Mouse (Mus musculus) mouse embryonic stem cell (cell line): ENCODE results near the gene 0610010K14Rik.

Experiments used
- in situ Hi-C, 2 experiments: fragments of 300-500 bp; cut with MboI; formaldehyde crosslinking; loops; 1 replicate in 1 of 2; 3 replicates in 1 of 2; pipeline ENCODE4 v1.14.3; 2019 to 2020; ENCODE audit warnings: low sequenced_read_pairs in 2 of 2, low pct_unique_long_range_greater_than_20kb in 1 of 2, mixed read lengths in 1 of 2; ENCODE audit not compliant: unreplicated experiment in 1 of 2

0610010K14Rik gene

GRCm38 (mm10) chr11:70238591-70239440 lies 1.1 kb upstream of the 0610010K14Rik start:
- in situ Hi-C loops: no loop called here

GRCm38 (mm10) chr11:70236717-70237116 lies 997 bp downstream of the 0610010K14Rik start:
- in situ Hi-C loops: no loop called here

DNA sequence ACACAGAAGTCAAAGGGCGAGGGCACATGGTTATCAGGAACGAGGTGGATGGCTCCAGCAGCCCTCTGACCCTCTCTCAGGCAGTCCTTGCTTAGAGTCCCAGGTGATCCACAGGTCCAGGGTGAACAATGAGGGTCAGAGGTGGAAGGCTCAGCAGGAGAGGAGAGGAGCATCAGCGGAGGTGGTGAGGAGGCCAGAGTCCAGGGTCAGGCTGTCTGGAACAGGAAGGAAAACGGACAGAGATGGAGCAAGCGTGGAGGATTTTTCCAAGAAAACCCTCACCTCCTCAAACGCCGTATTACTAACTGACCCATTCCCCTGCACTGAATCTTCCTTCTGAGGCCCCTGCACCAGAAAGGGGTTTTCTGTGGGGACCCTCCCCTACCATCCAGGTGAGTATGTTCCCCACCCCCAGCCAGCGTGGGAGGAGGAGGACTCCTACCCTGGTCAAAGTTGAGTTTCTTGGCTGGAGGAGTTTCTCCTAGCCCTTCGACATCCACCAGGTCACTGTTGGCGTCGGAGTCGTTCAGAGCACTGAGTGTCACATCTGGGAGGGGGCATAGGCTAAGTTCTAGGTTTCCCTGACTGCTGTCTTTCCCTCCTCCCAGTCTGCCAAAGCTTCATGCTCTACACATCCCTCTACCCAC lies 2.3 kb downstream of the 0610010K14Rik start:
- in situ Hi-C loops: no loop called here

DNA sequence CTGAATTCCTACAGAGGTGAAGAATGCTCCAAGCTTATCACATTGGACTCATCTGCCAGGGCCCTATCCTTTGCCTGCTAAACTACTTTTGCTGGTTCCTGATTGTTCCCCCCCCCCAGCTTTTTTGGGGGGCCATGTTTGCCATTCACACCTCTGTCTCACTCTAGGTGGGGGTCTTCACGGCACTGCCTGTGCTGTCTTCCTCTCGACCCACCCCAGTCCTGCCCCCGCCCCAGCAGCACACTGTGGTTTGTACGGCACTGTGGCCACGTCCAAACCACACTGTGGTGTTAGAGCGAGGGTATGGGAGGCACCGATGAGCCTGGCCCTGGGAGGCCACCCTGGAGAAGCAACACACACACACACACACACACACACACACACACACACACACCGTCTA lies 3.2 kb downstream of the 0610010K14Rik start:
- in situ Hi-C loops: no loop called here

- in situ Hi-C loops: no loop called here
Observed at GRCm38 (mm10) chr11:70234037-70234436, 3.7 kb downstream of the 0610010K14Rik start.

GRCm38 (mm10) chr11:70233016-70233415 lies 4.7 kb downstream of the 0610010K14Rik start:
- in situ Hi-C loops: no loop called here

- in situ Hi-C loops: no loop called here
Observed at GRCm38 (mm10) chr11:70232546-70232945, 5.2 kb downstream of the 0610010K14Rik start.

- in situ Hi-C loops: no loop called here
Observed at GRCm38 (mm10) chr11:70230239-70230727, 7.4 kb downstream of the 0610010K14Rik start.

- in situ Hi-C loops: no loop called here
Observed at GRCm38 (mm10) chr11:70229260-70230010, 8.3 kb downstream of the 0610010K14Rik start, which contains the start of gene Bcl6b. TSS of gene Bcl6b (minus strand) at chr11:70229798.

DNA sequence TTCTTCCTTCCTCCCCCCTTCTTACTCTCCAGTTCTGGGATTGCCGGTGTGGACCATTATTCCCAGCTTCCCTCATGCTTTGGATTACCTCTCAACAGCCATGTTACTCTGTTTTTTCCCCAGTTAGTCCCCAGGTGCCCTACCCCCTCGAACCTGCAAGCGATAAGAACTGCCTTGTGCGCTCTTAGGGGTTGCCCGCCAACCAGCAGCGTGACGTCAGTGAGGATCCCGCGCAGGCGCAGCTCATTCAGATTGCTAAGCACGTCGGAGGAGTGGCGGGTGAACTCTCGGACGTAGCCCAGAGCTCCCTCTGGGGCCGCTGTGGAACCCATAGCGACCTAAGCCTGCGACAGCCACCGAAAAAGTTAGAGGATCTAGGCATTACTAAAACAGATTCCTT lies 8.9 kb downstream of the 0610010K14Rik start:
- in situ Hi-C loops: no loop called here

DNA sequence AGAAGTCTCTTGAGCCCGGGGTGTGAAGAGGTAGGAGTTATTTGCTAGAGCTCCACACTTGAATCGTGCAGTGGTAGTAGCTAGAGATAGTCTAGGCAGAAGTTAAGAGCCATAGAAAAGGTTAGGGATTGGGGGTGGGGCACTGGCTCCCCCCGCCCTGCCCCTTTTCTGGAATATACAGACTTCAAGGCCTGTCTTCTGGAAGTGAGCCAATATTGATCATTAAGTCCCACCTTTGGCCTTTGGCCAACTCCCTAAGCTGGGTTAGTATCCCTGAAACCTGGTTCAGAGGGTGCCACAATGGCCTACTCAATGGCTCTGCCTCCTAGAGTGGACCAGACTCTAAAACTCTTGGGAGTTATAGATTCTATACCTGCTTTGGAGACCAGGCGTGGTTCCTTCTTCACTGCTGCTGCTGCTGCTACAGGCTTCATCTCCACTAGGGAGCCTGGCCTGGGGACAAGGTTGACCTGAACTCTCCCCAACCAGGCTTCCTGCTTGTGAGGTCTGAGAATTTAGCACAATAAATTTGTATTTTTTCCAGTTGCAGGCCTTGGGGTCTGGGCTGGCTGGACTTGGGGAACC lies 10.0 kb downstream of the 0610010K14Rik start:
- in situ Hi-C loops: no loop called here

- in situ Hi-C loops: no loop called here
Observed at GRCm38 (mm10) chr11:70227126-70227525, 10.6 kb downstream of the 0610010K14Rik start.

DNA sequence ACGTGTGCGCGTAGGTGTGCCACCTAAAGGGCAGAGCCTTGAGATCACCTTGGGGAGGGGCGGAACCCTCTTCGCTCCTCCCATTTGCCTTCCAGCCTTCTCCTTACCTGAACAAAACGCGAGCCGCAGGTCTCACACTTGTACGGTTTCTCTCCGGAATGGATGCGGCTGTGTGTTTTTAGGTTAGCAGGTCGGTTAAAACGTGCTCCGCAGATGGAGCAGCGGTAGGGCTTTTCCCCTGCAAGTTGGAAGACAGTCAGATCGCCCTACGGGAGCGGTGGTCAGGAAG lies 11.2 kb downstream of the 0610010K14Rik start:
- in situ Hi-C loops: no loop called here

- in situ Hi-C loops: no loop called here
Observed at GRCm38 (mm10) chr11:70225798-70226601, 11.7 kb downstream of the 0610010K14Rik start.

DNA sequence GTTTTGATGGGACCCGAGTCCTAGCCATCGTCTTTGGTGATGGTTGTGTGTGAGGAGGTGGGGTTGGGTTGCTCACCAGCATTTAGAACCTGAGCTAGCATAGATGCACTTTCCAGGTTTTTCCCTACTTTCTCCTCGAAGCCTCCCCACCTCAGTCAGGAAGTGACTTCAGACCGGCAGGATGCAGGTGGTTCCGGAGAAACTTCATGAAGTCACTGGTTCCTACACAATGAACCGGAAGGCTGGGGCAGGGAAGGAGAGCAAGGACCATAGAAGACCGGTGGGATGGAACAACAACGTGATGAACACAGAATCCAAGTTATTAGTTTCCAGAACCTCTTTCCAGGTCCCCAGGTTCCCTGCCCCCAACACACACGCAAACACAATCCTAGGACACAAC lies 14.0 kb downstream of the 0610010K14Rik start:
- in situ Hi-C loops: no loop called here

GRCm38 (mm10) chr11:70221603-70222500 lies 15.9 kb downstream of the 0610010K14Rik start:
- in situ Hi-C loops: no loop called here
